Mouse (Mus musculus) pancreas, adult 10 weeks (tissue): ENCODE data around the gene Dynll1. TPM values are rescaled to one million over a fixed set of nuclear protein-coding genes. Genes with fewer than 3 reads are reported as not detected.

Experiments
- polyA plus RNA-seq: library from polyadenylated mRNA; stranded (reverse); fragments of 350-450 nt; fragmentation: Illumina TruSeq; extraction: RNeasy Lipid Tissue Mini Kit (QIAGEN cat#74804); gene quantifications from one replicate; pipeline ENCODE4 v1.2.3, GENCODE M21; 2015; ENCODE audit warnings: low read depth, low replicate concordance; ENCODE audit not compliant: insufficient read depth

Dynll1 gene
- 82.0 TPM for polyA plus RNA-seq

GRCm38 (mm10) chr5:115300792-115301614 lies at the start of gene Dynll1:
Gene Dynll1 (minus strand): TSS chr5:115300999.

DNA sequence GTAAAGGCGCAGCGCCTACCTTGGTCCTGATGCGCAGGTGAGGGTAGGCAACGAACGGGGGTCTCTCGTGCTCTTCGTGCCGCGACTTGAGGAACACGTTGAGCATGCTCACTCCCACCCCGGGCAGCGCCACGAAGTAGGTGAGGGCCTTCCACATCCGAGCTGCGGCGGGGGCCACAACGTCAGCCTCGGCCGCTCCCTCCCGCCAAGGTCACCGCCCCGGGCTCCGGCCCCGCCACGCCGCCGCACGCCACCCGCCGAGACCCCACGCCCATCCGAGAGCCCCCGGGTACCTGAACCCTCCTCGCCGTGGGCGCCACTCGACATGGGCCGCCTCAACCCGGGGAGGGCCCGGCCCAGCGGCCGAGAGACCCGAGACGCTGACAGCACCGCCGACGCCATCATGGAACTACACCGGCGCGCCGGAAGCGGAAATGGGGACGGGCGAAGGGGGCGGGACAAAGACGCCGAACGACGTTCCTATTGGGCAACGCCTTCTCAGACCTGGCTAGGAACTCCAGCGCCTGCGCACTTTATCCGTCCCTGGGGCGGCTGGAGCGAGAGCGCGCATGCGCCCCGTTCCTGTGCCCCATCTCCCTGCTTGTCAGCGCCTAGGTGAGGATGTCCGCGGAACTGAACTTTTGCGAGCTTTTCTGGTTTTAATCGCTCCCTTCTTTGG lies 47.9 kb upstream of the Dynll1 start, which contains the start of gene Cox6a1:
Gene Cox6a1 (minus strand): TSS at position 436 of the 679 bp plus-strand sequence.

GRCm38 (mm10) chr5:115340577-115341313 lies 39.9 kb upstream of the Dynll1 start, which contains the start of the genes Gatc and Triap1:
Gene Gatc (minus strand): TSS chr5:115341178.
Gene Triap1 (plus strand): TSS chr5:115341225.

DNA sequence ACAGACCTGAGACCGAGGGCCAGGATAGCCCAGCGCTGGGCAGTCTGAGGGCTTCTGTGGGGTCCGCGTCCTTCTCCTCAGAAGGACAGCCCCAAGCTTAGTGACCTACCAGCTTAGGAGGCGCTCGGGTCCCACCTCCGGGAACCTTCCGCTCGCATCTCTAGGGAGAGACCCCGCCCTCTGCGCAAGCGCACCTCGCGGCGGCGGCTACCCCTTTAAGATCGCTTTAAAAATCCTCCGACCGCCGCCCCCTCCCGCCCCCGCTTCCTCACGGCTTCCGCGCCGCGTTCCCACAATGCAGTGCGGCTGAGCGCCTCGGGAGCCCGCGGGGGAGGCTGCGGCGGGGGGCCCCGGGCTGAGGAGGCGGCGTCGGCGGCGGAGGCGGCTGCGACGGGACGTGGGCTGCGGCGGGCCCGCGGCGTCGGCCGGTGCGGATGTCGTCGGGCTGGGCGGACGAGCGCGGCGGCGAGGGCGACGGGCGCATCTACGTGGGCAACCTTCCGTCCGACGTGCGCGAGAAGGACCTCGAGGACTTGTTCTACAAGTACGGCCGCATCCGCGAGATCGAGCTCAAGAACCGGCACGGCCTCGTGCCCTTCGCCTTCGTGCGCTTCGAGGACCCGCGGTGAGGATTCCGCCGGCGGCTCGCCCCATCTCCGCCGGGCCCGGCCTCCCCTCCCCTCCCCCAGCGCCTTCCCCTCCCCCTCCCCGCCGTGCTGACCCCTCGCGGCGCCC lies 26.2 kb upstream of the Dynll1 start, which contains the start of gene Srsf9:
Gene Srsf9 (plus strand): TSS at position 303 of the 735 bp plus-strand sequence.

DNA sequence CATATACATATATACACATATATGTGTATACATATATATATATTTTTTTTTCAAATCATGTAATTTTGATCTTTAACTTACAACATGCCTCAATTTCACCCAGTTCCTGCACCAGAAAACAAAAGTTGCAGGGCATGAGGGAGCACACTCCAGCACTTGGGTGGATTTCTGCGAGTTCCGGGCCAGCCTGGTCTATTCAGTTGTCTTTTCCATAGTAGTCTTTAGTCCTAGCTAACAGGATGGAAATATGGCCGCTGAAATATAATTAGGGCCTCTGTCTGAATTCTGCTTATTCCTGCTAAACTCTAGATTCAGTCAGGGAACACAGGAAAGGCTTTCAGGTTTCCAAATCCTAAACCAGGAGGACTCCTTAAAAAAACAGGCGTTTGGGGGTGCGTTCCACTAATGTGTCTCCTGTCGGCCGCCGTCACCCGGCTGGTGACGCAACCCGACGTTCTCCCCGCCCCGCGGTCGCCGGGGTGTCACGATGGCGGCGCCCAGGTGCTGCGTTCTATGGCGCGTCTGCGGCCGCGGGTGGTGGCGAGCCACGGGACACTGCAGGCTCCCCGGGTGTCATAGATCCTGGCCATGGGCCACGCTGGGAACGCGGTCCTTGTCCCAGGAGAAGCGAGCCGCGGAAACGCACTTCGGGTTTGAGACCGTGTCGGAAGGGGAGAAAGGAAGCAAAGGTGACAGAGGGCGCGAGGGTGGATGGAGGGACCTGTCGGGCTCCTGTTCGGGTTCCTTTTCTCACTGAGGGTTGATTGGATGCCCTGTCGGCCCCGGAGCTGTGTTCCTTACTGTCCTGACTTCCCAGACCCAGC lies 21.4 kb downstream of the Dynll1 start, which contains the start of gene Coq5:
Gene Coq5 (plus strand): TSS at position 441 of the 824 bp plus-strand sequence.

DNA sequence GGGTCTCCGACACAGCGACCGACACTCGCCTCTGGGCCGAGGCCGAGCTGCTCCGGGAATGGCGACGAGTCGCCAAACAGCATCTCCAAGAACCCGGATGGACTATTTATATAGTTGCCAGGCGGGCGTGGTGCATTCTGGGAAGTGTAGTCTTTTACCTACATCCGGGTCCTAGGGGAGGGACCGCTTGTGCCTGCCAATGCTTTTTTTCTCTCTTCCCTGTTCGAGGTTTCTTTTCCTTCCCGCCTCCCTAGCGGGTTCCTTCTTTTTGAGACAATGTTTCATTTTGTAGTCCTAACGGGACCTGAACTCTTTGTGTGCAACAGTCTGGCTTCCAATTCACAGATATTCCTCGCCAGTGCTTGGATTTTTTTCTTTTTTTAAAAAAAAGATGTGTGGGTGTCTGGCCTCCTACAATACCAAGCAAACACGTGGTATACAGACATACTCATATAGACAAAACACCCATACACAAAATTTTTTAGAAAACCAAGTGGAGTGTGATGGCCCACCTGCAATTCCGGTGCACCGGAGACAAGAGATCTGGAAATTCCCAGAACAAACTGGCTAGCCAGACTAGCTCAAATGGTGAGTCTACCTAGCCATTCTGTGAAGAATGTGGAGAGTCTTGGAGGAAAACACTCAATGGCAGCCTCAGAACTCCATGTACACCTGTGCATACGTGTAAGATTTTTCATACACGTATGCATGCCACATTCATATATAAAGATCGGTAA lies 27.8 kb downstream of the Dynll1 start, which contains the start of gene Rnf10:
Gene Rnf10 (minus strand): TSS at position 87 of the 737 bp plus-strand sequence.

Other genes with a start within 250 kb of the Dynll1 start
- not detected for gene Gm10401, start 202.7 kb downstream of the Dynll1 start, polyA plus RNA-seq
- gene Acads, start 181.7 kb downstream of the Dynll1 start, polyA plus RNA-seq, result 6.5 TPM
- 9.4 TPM for gene Unc119b, start 166.0 kb downstream of the Dynll1 start, polyA plus RNA-seq
- gene Mlec, start 142.8 kb downstream of the Dynll1 start, polyA plus RNA-seq, result 36.4 TPM
- gene Cabp1, start 106.6 kb downstream of the Dynll1 start, polyA plus RNA-seq, result 7.1 TPM
- 32.9 TPM for gene Pop5, start 65.2 kb downstream of the Dynll1 start, polyA plus RNA-seq
- gene Rnf10, start 28.1 kb downstream of the Dynll1 start, polyA plus RNA-seq, result 42.8 TPM
- 3.5 TPM for gene Coq5, start 21.3 kb downstream of the Dynll1 start, polyA plus RNA-seq
- 14.8 TPM for gene Srsf9, start 26.2 kb upstream of the Dynll1 start, polyA plus RNA-seq
- gene Gatc, start 40.2 kb upstream of the Dynll1 start, polyA plus RNA-seq, result 5.2 TPM
- 12.4 TPM for gene Triap1, start 40.2 kb upstream of the Dynll1 start, polyA plus RNA-seq
- 144 TPM for gene Cox6a1, start 48.0 kb upstream of the Dynll1 start, polyA plus RNA-seq
- 0.44 TPM for gene Msi1, start 128.6 kb upstream of the Dynll1 start, polyA plus RNA-seq
- gene Pla2g1b, start 165.3 kb upstream of the Dynll1 start, polyA plus RNA-seq, result 2,205 TPM
- 10.7 TPM for gene Sirt4, start 183.7 kb upstream of the Dynll1 start, polyA plus RNA-seq
- gene Pxn, start 205.7 kb upstream of the Dynll1 start, polyA plus RNA-seq, result 16.8 TPM